Mouse (Mus musculus) macrophage (primary cell): Measurements from ENCODE around the gene BC048679. TPM values are rescaled to one million over a fixed set of nuclear protein-coding genes. Genes with fewer than 3 reads are reported as not detected.

Experiments
- H3K27ac ChIP-seq: fragments of 350-480 bp; formaldehyde crosslinking; 2 replicates; pipeline ENCODE4 v1.9.0; 2021
- H3K36me3 ChIP-seq: fragments of 350-480 bp; formaldehyde crosslinking; 2 replicates; pipeline ENCODE4 v1.9.0; 2021; ENCODE audit errors: inconsistent target
- H3K4me3 ChIP-seq: fragments of 350-480 bp; formaldehyde crosslinking; 2 replicates; pipeline ENCODE4 v1.9.0; 2021; ENCODE audit errors: inconsistent target
- H3K79me2 ChIP-seq: fragments of 350-480 bp; formaldehyde crosslinking; 2 replicates; pipeline ENCODE4 v1.9.0; 2021; ENCODE audit errors: inconsistent target
- WGBS: methylation state at CpG from one replicate; pipeline ENCODE4 v1.1.7; 2026; ENCODE audit warnings: inconsistent platforms; ENCODE audit not compliant: missing documents; 5-methylcytosine and 5-hydroxymethylcytosine counted together
- polyA plus RNA-seq: library from polyadenylated mRNA; stranded (reverse); fragments of 250-400 nt; gene quantifications from 3 replicates; pipeline ENCODE4 v1.2.4, GENCODE M21; 2018; ENCODE audit warnings: inconsistent platforms
- total RNA-seq, 78 experiments: library from RNA; depleted of rRNA; stranded (reverse); fragments of 250-400 nt; gene quantifications; 1 replicate in 9 of 78; 2 replicates in 24 of 78; 3 replicates in 43 of 78; 4 replicates in 2 of 78; pipeline ENCODE4 v1.2.4; 2018; ENCODE audit warnings: inconsistent platforms in 56 of 78

BC048679 gene
- total RNA-seq (2018; cell fraction: chromatin; rRNA removed): not detected
- total RNA-seq (2018; cell fraction: cytosol; rRNA removed): not detected
- total RNA-seq (2018; cell fraction: nucleus; rRNA removed): not detected
- not detected in 3 replicates for polyA plus RNA-seq

DNA sequence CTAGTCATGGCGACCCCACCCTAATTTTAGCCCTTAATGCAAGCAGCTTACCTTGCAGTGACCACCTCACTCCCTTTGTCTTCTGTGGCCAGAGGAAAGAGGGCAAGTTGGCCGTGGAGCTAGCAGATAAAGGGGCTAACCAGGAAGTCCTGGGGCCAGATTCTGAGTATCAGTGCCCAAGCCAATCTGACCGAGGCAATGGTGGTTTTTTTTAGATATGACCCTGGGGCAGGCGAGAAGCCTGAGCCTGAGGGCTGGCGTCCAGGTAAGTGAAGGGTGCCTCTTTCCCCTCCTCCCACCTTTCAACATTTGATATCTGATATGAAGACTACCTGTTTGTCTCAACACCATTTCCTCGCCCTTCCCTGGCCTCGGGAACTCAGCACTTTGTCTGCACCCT is at the start of gene BC048679:
Gene BC048679, minus strand, starts transcription at position 101 of the 400 bp plus-strand sequence.
- Histone ChIP-seq H3K27ac (no peak within 1 kb of the TSS), H3K36me3 (no peaks in the 10 kb centered on the region), H3K79me2 (no peaks in the 10 kb centered on the region), H3K4me3 (no peak within 1 kb of the TSS)
- WGBS: 74% methylated on average over 7 of the region's 7 CpGs

DNA sequence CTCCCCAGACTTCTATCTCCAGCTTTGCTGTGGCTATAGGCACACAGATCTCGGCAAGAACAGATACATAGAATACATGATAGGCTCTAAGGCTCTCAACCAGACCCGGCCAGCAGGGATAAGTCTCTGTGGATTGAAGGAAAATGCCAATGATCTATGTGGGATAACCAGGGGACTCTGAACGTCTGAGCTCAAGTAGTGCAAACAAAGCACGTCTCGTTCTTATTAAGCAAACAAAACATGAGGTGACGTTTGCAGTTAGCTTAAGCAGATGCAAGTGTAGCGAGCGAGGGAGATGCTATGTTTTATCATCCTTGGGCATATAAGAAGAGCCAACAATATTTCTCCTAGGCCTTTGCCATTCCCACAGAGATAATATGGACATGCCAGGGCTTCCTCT is 44.9 kb upstream of the BC048679 start:
- Histone ChIP-seq H3K27ac (no peak overlapping the region), H3K36me3 (no peaks in the 10 kb centered on the region), H3K4me3 (no peak overlapping the region), H3K79me2 (no peaks in the 10 kb centered on the region)
- WGBS: 85% methylated on average over 8 of the region's 8 CpGs

DNA sequence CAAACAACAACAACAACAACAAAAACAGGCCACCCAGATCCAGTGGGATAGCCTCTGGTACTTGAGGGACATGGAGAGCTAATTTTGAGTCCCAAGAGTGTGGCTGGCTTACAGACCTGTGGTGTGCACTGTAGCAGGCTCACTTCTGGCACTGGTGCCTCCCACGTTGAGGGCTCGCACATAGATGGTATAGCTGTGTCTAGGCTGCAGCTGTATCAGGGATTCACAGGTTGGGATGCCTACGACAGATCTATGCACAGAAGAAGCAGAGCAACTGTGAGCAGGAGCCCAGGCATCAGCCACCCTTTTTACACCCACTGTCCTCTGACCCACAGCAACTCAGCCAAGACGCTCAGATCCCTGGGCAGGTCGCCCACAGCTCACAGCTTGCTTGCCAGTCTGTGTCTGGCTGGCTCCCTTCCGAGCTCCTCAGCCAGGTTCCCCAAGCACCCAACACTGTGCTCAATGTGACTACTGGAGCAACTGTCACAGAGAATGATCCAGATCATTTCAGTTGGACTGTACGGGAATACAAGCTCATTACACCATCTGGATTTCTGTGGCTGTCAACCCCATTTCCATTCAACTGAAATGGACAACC is 43.9 kb upstream of the BC048679 start:
- WGBS: 90% methylated on average over 7 of the region's 7 CpGs
- Histone ChIP-seq H3K27ac (no peak overlapping the region), H3K79me2 (no peaks in the 10 kb centered on the region), H3K36me3 (no peaks in the 10 kb centered on the region), H3K4me3 (no peak overlapping the region)

DNA sequence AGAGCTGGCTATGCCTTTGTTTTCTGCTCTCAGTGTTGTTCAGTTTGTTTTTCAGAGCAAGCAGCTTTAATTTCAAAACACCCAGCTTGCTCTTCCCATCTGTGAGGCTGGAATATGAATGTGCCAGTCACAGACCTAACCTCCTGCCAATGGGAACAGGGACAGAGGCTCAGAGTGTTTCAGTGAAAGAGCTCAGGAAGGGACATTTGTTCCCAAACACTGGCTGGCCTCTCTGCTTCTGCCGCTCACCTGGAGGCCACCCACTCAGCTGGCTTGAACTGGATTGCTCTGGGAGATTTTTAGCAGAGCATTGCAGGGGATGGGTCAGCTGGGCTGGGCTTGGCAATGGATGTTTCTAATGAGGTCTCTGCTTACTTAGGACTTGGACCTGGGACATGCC is 42.9 kb upstream of the BC048679 start:
- WGBS: 76% methylated on average over 1 of the region's 1 CpGs
- H3K79me2 ChIP-seq: no peaks in the 10 kb centered on the region
- H3K4me3 ChIP-seq: no peak overlapping the region
- H3K36me3 ChIP-seq: no peaks in the 10 kb centered on the region
- no peak overlapping the region for H3K27ac ChIP-seq

DNA sequence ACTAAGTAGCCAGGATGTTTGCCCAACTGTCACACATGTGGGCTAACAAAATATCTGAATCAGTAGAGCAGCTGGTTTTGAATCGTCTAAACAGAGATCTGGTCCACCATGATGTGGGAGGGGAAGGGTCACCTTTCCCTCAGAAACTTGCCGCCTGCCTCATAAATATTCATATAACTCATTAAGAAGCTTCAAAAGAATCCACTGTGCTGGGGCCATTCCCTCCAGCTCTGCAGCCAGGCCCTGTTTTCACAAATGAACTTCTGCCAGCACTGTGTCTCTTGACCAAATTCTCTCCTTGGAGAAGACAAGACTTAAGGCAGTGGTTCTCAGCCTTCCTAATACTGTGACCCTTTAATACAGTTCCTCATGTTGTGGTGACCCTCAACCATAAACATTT is 41.5 kb upstream of the BC048679 start:
- Histone ChIP-seq H3K4me3 (no peak overlapping the region), H3K36me3 (0 out of 2 replicates have a peak, but pooled peaks cover 2% of the 10 kb centered on the region), H3K79me2 (no peaks in the 10 kb centered on the region), H3K27ac (no peak overlapping the region)
- WGBS: 100% methylated on average over 2 of the region's 2 CpGs

GRCm38 (mm10) chr7:81538070-81538675 is 40.1 kb upstream of the BC048679 start:
- Histone ChIP-seq H3K79me2 (no peaks in the 10 kb centered on the region), H3K4me3 (no peak overlapping the region), H3K36me3 (peaks cover 15% of the 10 kb centered on the region; the same call in 1 of the 2 replicates), H3K27ac (no peak overlapping the region)
- 80% methylated on average over 2 of the region's 2 CpGs for WGBS

GRCm38 (mm10) chr7:81536478-81536877 is 38.4 kb upstream of the BC048679 start:
- no peaks in the 10 kb centered on the region for H3K79me2 ChIP-seq

DNA sequence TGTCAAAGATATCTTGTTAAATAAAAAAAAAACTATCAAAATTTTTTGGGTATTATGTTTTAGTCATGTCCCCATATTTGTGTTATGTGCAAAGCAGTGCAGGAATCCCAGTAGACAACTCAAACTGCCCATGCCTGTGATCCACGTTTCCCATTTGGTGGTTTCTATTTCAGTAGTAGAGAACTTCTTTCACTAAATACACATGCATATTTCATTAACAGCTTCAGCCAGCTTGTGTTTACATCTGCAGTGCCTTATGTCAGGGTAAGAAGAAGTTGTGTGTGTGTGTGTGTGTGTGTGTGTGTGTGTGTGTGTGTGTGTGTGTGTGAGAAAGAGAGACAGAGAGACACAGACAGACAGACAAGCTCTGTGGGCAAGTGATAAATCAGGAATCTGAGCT is 33.4 kb upstream of the BC048679 start:
- Histone ChIP-seq H3K36me3 (peaks cover 53% of the 10 kb centered on the region), H3K4me3 (no peak overlapping the region), H3K27ac (no peak overlapping the region), H3K79me2 (peaks cover 37% of the 10 kb centered on the region)
- 86% methylated on average over 1 of the region's 1 CpGs for WGBS

More at GRCm38 (mm10) chr7:81536478-81536877, 38.4 kb upstream of the BC048679 start:
- Histone ChIP-seq H3K36me3 (peaks cover 31% of the 10 kb centered on the region), H3K4me3 (no peak overlapping the region), H3K27ac (no peak overlapping the region)
- WGBS: 100% methylated on average over 4 of the region's 4 CpGs

DNA sequence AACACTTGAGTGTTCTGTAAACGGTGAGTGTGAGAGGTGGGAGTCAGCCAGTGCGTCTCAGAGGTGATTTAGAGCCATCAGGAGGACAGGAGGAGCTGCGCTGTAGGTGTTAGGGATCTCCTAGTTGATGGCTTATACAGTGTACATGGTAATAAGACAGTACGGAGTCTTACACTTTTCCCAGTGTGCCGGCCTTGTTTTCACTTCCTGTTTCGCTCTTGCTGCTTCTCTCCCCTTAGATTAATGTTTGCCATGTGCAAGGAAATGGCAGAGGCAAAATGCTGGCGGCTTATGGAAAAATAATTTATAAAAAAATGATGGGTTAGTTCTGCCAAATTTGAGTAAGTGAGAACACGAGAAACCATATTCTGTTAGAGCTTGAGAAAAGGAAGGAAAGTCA is 30.8 kb upstream of the BC048679 start:
- H3K36me3 ChIP-seq: peaks cover 45% of the 10 kb centered on the region
- WGBS: 67% methylated on average over 8 of the region's 8 CpGs
- peaks cover 62% of the 10 kb centered on the region for H3K79me2 ChIP-seq
- H3K4me3 ChIP-seq: no peak overlapping the region
- H3K27ac ChIP-seq: no peak overlapping the region

DNA sequence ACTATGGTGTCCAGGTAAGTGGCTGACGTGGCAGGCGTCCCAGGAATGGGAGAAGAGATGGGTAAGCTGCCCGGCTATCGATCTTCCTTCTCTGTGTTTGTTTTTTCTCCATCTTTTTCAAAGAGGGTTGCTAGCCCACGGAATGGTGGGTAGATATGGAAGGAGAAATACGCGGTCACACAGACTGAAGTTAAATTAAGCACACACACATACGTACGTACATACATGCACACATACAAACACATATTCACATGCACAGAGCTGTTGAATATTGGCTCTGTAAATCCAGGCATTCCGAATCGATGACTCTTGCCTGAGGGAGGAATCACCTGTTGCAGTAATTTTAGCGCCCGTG is 25.6 kb upstream of the BC048679 start:
- peak overlapping the region; percentile 62 for H3K27ac ChIP-seq
- peak overlapping the region; percentile 90 for H3K4me3 ChIP-seq
- H3K36me3 ChIP-seq: no peaks in the 10 kb centered on the region
- peaks cover 52% of the 10 kb centered on the region for H3K79me2 ChIP-seq
- WGBS: 7% methylated on average over 13 of the region's 13 CpGs

DNA sequence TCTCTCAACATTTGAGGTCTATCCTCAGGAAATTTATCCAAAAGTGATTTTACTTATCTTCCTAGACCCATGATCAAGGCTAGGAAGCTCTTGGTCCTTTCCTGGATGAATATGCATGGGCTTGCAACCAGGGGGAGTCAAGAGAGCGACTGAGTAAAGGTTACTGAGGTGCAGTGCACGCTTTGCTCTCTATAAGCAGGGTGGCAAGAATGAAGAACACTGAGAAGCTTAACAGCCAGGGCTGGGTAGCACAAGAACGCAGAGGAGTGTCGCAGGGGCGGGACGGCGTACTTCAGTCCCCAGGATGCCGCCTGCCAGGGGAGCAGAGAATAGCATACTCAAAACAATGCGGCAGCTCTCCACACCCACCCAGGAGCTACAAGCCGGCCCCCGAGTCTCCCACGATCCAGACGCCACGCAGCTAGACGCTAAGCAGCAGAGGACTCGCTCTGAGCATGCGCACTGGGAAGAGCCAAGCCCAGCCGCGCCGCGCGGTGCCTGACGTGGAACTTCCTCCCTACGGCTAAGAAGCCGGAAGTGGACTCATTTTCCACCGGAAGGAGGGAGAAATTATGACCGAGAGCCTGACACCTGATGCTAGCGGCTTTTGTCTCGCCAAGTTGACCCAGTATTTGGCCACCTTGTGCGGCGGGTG is 25.1 kb upstream of the BC048679 start:
- under 1% methylated on average over 31 of the region's 31 CpGs for WGBS

DNA sequence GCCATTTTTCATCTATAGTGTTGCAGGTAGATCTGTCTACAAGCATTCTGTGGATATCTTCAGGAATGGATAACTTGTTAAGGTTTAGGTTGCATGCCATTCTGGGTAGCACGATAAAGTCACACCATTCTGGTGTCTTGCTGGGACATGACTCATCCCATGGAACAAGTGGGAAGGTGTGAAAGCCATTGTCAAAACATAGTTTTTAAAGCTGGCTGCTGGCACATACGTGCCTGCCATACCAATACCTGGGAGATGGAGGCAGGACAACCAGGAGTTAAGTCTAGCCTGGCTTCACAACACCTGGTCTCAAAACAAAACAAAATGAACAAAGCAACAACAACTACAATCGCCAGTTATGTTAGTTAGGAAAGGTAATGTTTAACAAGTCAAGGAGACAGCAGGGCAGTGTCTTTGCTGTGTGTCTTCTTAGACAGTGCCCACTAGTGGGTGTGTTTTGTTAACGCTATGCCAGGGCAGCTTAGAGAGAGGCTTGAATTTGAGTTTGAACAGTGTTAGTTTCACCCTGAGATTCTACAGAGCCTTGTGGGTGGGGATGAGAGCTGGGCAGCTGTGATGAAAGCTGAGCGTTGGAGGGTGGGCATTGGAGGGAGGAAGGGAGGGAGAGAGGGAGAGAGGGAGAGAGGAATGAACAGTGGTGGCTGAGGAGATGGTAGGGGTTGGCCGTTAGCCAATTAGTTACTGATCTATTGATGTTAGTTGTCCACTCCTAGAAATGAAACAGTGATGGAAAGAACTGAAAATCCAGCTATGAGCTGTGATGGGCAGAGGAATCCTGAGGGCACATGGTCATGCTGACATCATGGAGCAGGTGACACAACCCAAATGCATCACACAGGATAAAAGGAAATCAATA is 18.3 kb upstream of the BC048679 start:
- no peaks in the 10 kb centered on the region for H3K79me2 ChIP-seq
- H3K27ac ChIP-seq: no peak overlapping the region
- no peaks in the 10 kb centered on the region for H3K36me3 ChIP-seq
- H3K4me3 ChIP-seq: no peak overlapping the region
- 78% methylated on average over 6 of the region's 6 CpGs for WGBS

More for the DNA sequence above, 25.1 kb upstream of the BC048679 start:
- Histone ChIP-seq H3K4me3 (peak overlapping the region; percentile 90), H3K79me2 (peaks cover 47% of the 10 kb centered on the region), H3K27ac (peak overlapping the region; percentile 62), H3K36me3 (no peaks in the 10 kb centered on the region)

- WGBS: 66% methylated on average over 13 of the region's 13 CpGs
- Histone ChIP-seq H3K27ac (no peak overlapping the region), H3K36me3 (no peaks in the 10 kb centered on the region), H3K79me2 (no peaks in the 10 kb centered on the region), H3K4me3 (no peak overlapping the region)
Observed at GRCm38 (mm10) chr7:81514906-81515590, 17.0 kb upstream of the BC048679 start.

GRCm38 (mm10) chr7:81501050-81501449 is 3.0 kb upstream of the BC048679 start:
- H3K79me2 ChIP-seq: no peaks in the 10 kb centered on the region
- 63% methylated on average over 2 of the region's 2 CpGs for WGBS
- H3K27ac ChIP-seq: no peak overlapping the region
- no peak overlapping the region for H3K4me3 ChIP-seq
- H3K36me3 ChIP-seq: no peaks in the 10 kb centered on the region
